ENCODE assay signal across 16 mouse cellular contexts in genomic region chr16:94628976-94629729, GRCm38 (mm10). TPM values are rescaled to one million over a fixed set of nuclear protein-coding genes. Genes with fewer than 3 reads are reported as not detected.
DNase-seq lines count a peak whose midpoint lies in the region; ATAC-seq and TF ChIP-seq lines count a peak whose summit lies in the region.
"Had no signal": no experiment of that assay in that cellular context is flagged by ENCODE, and none has a peak within 500 bp of the region (broad histone marks: within the 10 kb centered on the region; RNA-seq: fewer than 3 reads in every experiment).

No protein-coding gene starts in this region.

- peaks cover 44% of the 10 kb centered on the region for H3K79me2 ChIP-seq in MEL (ENCODE audit: control insufficient read depth, insufficient read depth, low read length, poor library complexity)

- ATAC-seq in kidney, embryonic 16.5 days (ENCODE audit: low FRiP score, low TSS enrichment), result 0 out of 2 replicates have a peak, but pooled peaks have one; percentile 8
- peak; percentile 26; the same call in 1 of the 2 replicates for ATAC-seq in intestine, embryonic 14.5 days (replicated peaks; ENCODE audit: low FRiP score, low TSS enrichment, low read depth)
- ATAC-seq: forebrain, embryonic 13.5 days had no signal

- H3K27ac ChIP-seq in kidney, embryonic 16.5 days (ENCODE audit: low read length), result peak overlapping the region; percentile 88
- no peak overlapping the region for H3K27ac ChIP-seq in MEL (ENCODE audit: control insufficient read depth, low read depth, low read length)
- no peak overlapping the region for H3K27ac ChIP-seq in intestine, embryonic 14.5 days (ENCODE audit: low read depth)
- H3K27ac ChIP-seq in olfactory bulb, adult 2 months (ENCODE audit: insufficient read depth, low read depth, low read length), result 0 out of 2 replicates have a peak overlapping the region, but pooled peaks have one; percentile 44
- H3K27ac ChIP-seq: embryonic facial prominence, embryonic 15.5 days; forebrain, embryonic 13.5 days; gastrocnemius, adult 2 months; heart, embryonic 10.5 days; hindbrain, embryonic 13.5 days; neural tube, embryonic 12.5 days had no signal

- no peak overlapping the region for H3K9ac ChIP-seq in kidney, embryonic 16.5 days (replicated peaks; ENCODE audit: low read length)
- H3K9ac ChIP-seq in MEL (ENCODE audit: control insufficient read depth, low read depth, low read length, poor library complexity, severe bottlenecking), result no peak overlapping the region
- no peak overlapping the region for H3K9ac ChIP-seq in intestine, embryonic 14.5 days (ENCODE audit: low read length)
- H3K9ac ChIP-seq: embryonic facial prominence, embryonic 15.5 days; forebrain, embryonic 13.5 days; hindbrain, embryonic 13.5 days; neural tube, embryonic 12.5 days had no signal

- H3K27me3 ChIP-seq in kidney, embryonic 16.5 days (ENCODE audit: insufficient read depth, low read length), result no peaks in the 10 kb centered on the region
- no peaks in the 10 kb centered on the region for H3K27me3 ChIP-seq in MEL (ENCODE audit: control insufficient read depth in 1 of 2, insufficient read depth in 2 of 2, low read length in 2 of 2)
- no peaks in the 10 kb centered on the region for H3K27me3 ChIP-seq in intestine, embryonic 14.5 days (replicated peaks; ENCODE audit: control insufficient read depth, insufficient read depth, low read length)
- H3K27me3 ChIP-seq: embryonic facial prominence, embryonic 15.5 days; forebrain, embryonic 13.5 days; hindbrain, embryonic 13.5 days; neural tube, embryonic 12.5 days had no signal

- peaks cover 46% of the 10 kb centered on the region for H3K4me1 ChIP-seq in kidney, embryonic 16.5 days (ENCODE audit: insufficient read depth, low read length)
- peaks cover 6 to 13% of the 10 kb centered on the region in 2 experiments for H3K4me1 ChIP-seq in MEL (ENCODE audit: control insufficient read depth in 1 of 2, insufficient read depth in 2 of 2, low read length in 2 of 2)
- peaks cover 27% of the 10 kb centered on the region for H3K4me1 ChIP-seq in intestine, embryonic 14.5 days (replicated peaks; ENCODE audit: control insufficient read depth, insufficient read depth, low read length)
- peaks cover 20% of the 10 kb centered on the region for H3K4me1 ChIP-seq in olfactory bulb, adult 2 months (ENCODE audit: control insufficient read depth, insufficient read depth, low read length)

- no peaks in the 10 kb centered on the region for H3K36me3 ChIP-seq in kidney, embryonic 16.5 days (ENCODE audit: insufficient read depth, low read length)
- peaks cover 4 to 15% of the 10 kb centered on the region in 2 experiments; a peak in 3 of 4 replicates for H3K36me3 ChIP-seq in MEL (ENCODE audit: control insufficient read depth in 1 of 2, insufficient read depth in 2 of 2, low read length in 2 of 2)
- H3K36me3 ChIP-seq in intestine, embryonic 14.5 days (ENCODE audit: control insufficient read depth, insufficient read depth, low read length), result no peaks in the 10 kb centered on the region
- H3K36me3 ChIP-seq: heart, embryonic 10.5 days; hindbrain, embryonic 13.5 days; neural tube, embryonic 12.5 days had no signal

- no peak overlapping the region for H3K4me3 ChIP-seq in kidney, embryonic 16.5 days (ENCODE audit: low read length)
- H3K4me3 ChIP-seq in MEL (ENCODE audit: control insufficient read depth in 1 of 2, insufficient read depth in 1 of 2, low read depth in 2 of 2, low read length in 2 of 2), result no peak overlapping the region
- H3K4me3 ChIP-seq in intestine, embryonic 14.5 days (ENCODE audit: low read depth, low read length), result no peak overlapping the region
- no peak overlapping the region for H3K4me3 ChIP-seq in olfactory bulb, adult 2 months (ENCODE audit: insufficient read depth, low read depth, low read length)
- H3K4me3 ChIP-seq: embryonic facial prominence, embryonic 15.5 days; forebrain, embryonic 13.5 days; gastrocnemius, adult 2 months; heart, embryonic 10.5 days; hindbrain, embryonic 13.5 days; neural tube, embryonic 12.5 days had no signal

- H3K4me2 ChIP-seq in kidney, embryonic 16.5 days (replicated peaks; ENCODE audit: low read depth, low read length), result peak overlapping the region; percentile 27
- H3K4me2 ChIP-seq in intestine, embryonic 14.5 days (ENCODE audit: low read length), result peak overlapping the region; percentile 18; the same call in 1 of the 2 replicates
- H3K4me2 ChIP-seq: embryonic facial prominence, embryonic 15.5 days; forebrain, embryonic 13.5 days; hindbrain, embryonic 13.5 days; neural tube, embryonic 12.5 days had no signal

- TF ChIP-seq RAD21 in MEL (IDR thresholded peaks at IDR 0.05; ENCODE audit: low read depth, low read length), result no peak

- no peaks in the 10 kb centered on the region for H3K9me3 ChIP-seq in kidney, embryonic 16.5 days (ENCODE audit: low read length)
- H3K9me3 ChIP-seq in MEL (replicated peaks; ENCODE audit: insufficient read depth, low read length), result no peaks in the 10 kb centered on the region
- H3K9me3 ChIP-seq in intestine, embryonic 14.5 days (ENCODE audit: control insufficient read depth, low read length), result no peaks in the 10 kb centered on the region
- H3K9me3 ChIP-seq: embryonic facial prominence, embryonic 15.5 days; forebrain, embryonic 13.5 days; heart, embryonic 10.5 days; hindbrain, embryonic 13.5 days; neural tube, embryonic 12.5 days had no signal

- no peak for TF ChIP-seq CTCF in MEL (IDR thresholded peaks at IDR 0.05 in 2 of 3, conservative IDR thresholded peaks at IDR 0.05 in 1 of 3; ENCODE audit: control insufficient read depth in 1 of 3, insufficient read depth in 1 of 3, low read depth in 2 of 3, low read length in 3 of 3, poor library complexity in 1 of 3, severe bottlenecking in 1 of 3)
- TF ChIP-seq CTCF in olfactory bulb, adult 2 months (IDR thresholded peaks at IDR 0.05; ENCODE audit: insufficient read depth, low read depth, low read length), result no peak

- TF ChIP-seq POLR2A in MEL (IDR thresholded peaks at IDR 0.05; ENCODE audit: control insufficient read depth in 1 of 2, insufficient read depth in 1 of 2, low read depth in 1 of 2, low read length in 2 of 2, poor library complexity in 1 of 2), result no peak
- TF ChIP-seq POLR2A in olfactory bulb, adult 2 months (IDR thresholded peaks at IDR 0.05; ENCODE audit: insufficient read depth, low read depth, low read length), result no peak

- DNase-seq in kidney, postnatal 14 days, result no peak
- peak; percentile 39 for DNase-seq in MEL (ENCODE audit: low read depth, low spot score)
- DNase-seq in intestine, embryonic 14.5 days (ENCODE audit: low spot score), result no peak
- no peak for DNase-seq in right cerebral cortex, postnatal 14 days
- DNase-seq in cerebellum, adult 11-12 months, result no peak
- DNase-seq: adrenal gland, adult 8-10 months; gastrocnemius, adult 2 months; lung, postnatal 10 days; midbrain, embryonic 14.5 days had no signal

- no peak for TF ChIP-seq EP300 in MEL (IDR thresholded peaks at IDR 0.05; ENCODE audit: low read depth in 1 of 2, low read length in 2 of 2)

- WGBS in kidney, embryonic 16.5 days, result 66% methylated on average over 9 of the region's 9 CpGs
- WGBS in intestine, embryonic 14.5 days, result 66% methylated on average over 9 of the region's 9 CpGs
- WGBS in olfactory bulb, adult 2 months, result 40% methylated on average over 9 of the region's 9 CpGs

TF ChIP-seq in MEL, 35 proteins besides CTCF, POLR2A, EP300 and RAD21:
- TF ChIP-seq MAFK (IDR thresholded peaks at IDR 0.05; ENCODE audit: borderline replicate concordance, low read depth, low read length) (no peak), ZKSCAN1 (IDR thresholded peaks at IDR 0.05; ENCODE audit: low read depth, low read length) (no peak), RCOR1 (IDR thresholded peaks at IDR 0.05; ENCODE audit: low read depth, low read length) (no peak), UBTF (IDR thresholded peaks at IDR 0.05; ENCODE audit: borderline replicate concordance, insufficient read depth, low read depth, low read length) (no peak), MYB (IDR thresholded peaks at IDR 0.05; ENCODE audit: low read depth, low read length) (no peak), NELFE (IDR thresholded peaks at IDR 0.05; ENCODE audit: low read depth, low read length) (no peak), MAZ (IDR thresholded peaks at IDR 0.05; ENCODE audit: low read depth, low read length) (no peak), KAT2A (conservative IDR thresholded peaks at IDR 0.05; ENCODE audit: low read depth, low read length) (no peak), TAL1 (IDR thresholded peaks at IDR 0.05; ENCODE audit: low read length) (no peak), TBP (IDR thresholded peaks at IDR 0.05; ENCODE audit: low read depth, low read length) (no peak)

RNA-seq across cellular contexts. Expression of gene Dyrk1a, which starts 59.3 kb away (rescaled TPM):
- 8.3 and 10.3 TPM in 2 replicates for polyA plus RNA-seq in kidney, embryonic 16.5 days (2015; fragmentation: Nextera tagmentation; extraction: Ambion mirVana)
- 22.6 and 27.5 TPM in 2 replicates for total RNA-seq in MEL (2012; rRNA removed)
- polyA plus RNA-seq in MEL (2012; ENCODE audit: insufficient read depth in 1 of 2, insufficient read length in 2 of 2, low read depth in 1 of 2, low replicate concordance in 2 of 2, missing spikeins in 1 of 2), result 100 to 1,000 TPM in 1 of 2 experiments, 10 to 100 TPM in 1; 34.7 to 126 TPM
- polyA plus RNA-seq in intestine, embryonic 14.5 days (2014; fragmentation: Nextera tagmentation; extraction: Ambion mirVana), result 11.5 and 13.5 TPM in 2 replicates
- not detected in 2 replicates for polyA plus RNA-seq in olfactory bulb, adult 2 months (2012; ENCODE audit: insufficient read depth, insufficient read length, low replicate concordance, missing spikeins)

Comparison
In these comparisons a context has a peak if more than half of its experiments do, and no peak if none do; other contexts are left out.
1. H3K27ac ChIP-seq: peak in kidney, embryonic 16.5 days (single experiment) and olfactory bulb, adult 2 months (single experiment); none in MEL (single experiment) and intestine, embryonic 14.5 days (single experiment).